Mouse (Mus musculus) layer of hippocampus, adult 11-12 months (tissue): ENCODE results near the gene Rpl22.

Source experiments
- DNase-seq: peaks from one replicate; pipeline ENCODE4 v3.0.0; 2022; ENCODE audit warnings: low spot score

Gene Rpl22

DNA sequence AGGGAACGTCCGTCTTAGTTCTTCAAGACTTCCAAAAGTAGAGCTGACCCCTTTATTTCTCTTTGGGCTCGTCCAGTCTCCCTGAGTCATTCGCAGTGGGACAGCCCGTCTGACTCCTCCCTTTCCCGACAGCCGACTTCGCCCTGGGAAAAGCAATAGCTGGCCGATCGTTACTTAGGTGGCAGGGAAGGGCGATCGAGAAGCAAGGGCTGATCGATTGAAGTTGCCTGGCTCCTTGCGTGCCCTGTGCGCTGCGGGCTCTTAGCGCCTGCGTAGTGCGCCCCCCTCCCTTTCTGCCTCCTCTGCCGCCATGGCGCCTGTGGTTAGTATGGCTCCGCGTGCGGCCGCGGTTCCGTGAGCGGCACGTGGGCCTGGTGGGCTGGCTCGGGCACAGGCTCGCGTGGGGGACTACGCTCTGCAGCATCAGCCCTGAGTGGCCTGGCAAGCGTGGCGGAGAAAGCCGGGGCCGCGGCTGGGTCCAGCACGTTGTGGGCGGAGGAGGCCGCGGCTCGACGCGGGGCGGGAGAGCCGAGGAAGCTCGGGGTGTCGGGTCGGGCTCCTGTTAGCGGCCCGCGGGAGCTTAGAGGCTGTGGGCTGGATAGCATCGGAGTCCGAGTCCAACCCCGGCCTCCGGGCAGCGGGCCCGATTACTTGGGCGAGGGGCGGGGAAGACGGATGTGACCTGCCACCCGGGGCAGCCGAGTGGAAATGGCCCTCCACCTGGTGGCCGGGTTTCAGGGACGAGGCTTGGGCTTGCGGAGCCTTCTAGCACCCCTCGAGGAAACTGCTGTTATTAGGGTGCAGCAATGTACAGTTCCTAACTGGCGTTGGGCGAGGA, at the start of gene Rpl22:
TSS of gene Rpl22 (plus strand) at position 169 of the 838 bp plus-strand sequence.
- peak; percentile 94 for DNase-seq

DNA sequence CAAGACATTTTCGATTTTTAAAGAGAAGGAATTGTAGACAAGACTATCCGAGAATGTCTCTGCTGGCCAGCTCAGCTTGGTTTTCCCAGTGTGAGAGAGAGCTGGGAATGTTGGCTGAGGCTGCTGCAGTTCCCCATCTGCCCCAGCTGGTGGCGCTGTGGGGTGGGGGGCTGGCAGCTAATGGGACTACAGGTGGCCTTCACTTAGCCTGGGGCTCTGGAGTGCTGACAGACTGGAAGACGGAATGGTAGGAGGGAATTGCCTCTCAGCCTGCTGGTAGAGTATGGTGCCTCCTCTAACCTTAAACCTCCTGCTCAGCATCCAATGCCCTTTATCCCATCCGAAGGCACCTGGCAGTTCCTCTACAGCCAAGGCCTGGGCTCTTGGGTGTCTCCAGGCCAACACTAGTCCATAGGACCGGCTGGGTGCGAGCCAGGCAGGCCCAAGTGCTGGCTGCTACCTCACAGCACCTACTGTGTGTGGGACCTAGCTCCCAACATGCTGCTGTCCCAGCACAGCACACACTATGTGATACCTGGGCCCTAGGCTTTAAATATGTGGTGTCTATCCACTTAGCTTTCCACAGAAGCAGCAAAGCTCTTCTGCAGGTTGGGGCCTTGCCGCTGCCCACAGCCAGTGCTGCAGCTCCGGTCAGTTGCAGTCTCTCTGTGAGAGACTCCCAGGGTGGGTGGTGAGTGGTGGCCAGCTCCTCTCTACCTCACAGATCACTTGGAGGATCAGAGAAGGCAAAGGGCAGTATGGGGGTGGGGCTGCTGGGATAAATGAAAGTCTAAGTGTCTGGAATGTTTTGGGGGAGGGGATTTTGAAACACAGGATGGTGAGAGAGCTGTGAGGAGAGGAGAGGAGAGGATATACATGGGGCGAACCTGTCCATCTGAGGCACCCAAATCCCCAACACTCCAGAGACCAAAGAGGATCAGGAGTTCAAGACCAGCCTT, 48.9 kb upstream of the Rpl22 start:
- no peak for DNase-seq

DNA sequence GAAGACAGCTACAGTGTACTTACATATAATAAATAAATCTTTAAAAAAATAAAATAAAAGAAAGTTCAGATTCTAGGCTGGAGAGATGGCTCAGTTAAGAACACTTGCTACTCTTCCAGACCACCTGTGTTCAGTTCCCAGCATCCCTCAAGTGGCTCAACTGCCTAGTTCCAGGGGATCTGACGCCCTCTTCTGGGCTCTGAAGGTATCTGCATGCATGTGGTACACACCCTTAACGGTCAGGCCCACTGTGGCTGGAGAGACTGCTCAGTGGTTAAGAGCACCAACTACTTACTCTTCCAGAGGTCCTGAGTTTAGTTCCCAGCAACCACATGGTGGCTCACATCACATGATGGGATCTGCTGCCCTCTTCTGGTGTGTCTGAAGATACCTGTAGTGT, 47.6 kb upstream of the Rpl22 start:
- no peak for DNase-seq

GRCm38 (mm10) chr4:152278986-152279385, 46.6 kb upstream of the Rpl22 start:
- DNase-seq: no peak

- no peak for DNase-seq
These were observed 43.9 kb upstream of the Rpl22 start for GRCm38 (mm10) chr4:152281601-152282000.

- no peak for DNase-seq
These were observed 42.8 kb upstream of the Rpl22 start for GRCm38 (mm10) chr4:152282721-152283120.

DNA sequence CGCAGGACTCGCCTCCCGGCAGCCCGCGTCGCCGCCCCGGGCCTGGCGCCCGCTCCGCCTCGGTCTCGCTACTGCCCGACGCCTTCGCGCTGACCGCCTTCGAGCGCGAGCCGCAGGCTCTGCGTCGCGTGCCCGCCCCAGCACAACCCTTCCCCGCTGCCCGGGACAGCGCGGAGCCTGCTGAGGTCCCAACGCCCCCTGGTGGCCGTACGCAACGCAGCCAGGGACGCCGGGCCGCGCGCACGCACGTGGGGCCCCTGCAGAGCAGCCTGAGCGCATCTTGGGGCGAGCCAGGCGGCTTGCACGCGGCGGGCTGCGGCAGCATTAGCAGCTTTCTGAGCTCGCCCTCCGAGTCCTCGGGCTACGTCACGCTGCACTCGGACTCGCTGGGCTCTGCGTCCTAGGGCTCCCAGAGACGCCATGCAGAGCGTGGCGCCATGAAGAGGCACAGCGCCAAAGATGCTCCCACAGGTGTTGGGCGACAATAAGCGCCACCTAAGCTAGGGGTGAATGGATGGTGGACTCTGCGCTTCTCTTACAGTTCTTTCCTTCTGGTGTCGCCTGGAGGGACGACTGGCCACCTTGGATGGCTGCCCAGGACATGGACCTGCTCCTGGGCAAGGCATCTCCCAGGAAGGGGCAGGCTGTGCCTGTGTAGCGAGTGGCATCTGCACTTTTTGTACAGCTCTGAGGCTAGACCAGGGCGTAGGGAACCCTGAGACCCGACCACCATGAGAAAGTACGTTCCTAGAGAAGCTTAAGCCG, 42.2 kb upstream of the Rpl22 start:
- peak; percentile 88 for DNase-seq

- no peak for DNase-seq
These were observed 40.0 kb upstream of the Rpl22 start for GRCm38 (mm10) chr4:152285505-152285904.

- DNase-seq: no peak
These were observed 39.4 kb upstream of the Rpl22 start for GRCm38 (mm10) chr4:152286183-152286582.

DNA sequence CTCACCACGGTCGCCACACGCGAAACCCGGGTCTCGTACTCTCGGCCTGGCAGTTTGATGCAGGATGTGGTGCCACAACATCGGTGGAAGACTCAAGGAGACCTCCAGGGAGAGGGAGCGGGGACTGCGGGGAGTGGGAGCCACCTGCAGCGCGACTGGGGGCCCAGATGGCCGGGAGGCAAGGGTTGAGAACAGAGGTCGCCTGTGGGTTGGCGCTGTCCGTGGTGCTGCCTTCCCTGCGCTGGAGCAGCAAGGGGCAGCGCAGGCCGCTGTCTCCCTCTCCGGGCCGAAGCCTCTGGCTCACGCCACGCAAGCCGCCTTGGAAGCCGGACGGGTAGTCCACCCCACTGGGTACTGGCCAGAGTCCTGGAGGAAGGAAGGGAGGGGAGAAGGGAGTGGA, 38.7 kb upstream of the Rpl22 start:
- no peak for DNase-seq

DNA sequence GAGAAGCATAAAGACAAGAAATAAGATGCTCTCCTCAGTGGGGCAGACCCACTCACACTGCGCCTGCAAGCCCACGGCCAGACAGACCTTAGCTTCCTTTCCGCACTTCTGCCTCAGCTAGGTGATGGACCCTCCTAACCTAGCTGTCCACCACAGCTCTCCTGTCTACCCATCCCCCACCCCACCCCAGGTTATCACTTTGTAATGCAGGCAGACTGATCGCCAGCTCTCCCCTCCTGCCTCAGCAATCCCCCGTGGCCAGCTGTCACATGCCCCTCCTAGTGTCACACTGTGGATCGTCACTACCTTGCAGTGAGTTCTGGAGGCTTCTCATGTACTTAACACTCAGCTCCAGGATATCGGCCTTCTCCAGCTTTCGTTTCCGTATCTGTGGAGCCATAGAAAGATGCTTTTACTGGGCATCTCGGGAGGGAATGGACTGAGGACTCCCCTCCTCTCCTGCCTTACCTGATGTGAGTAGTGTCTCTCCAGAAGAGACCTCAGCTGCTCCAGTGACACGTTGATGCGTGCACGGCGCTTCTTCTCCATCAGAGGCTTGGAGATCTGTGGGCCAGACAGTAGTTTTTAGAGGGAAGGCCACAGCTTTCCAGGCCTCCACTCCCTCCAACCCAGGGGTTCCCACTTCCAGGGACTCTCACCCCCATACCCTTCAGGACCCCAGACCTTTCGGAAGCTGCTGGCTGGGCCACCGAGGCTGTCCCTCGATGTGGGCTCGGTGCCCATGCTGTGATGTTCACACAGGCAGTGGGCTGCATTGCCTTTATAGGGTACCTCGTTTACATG, 38.0 kb upstream of the Rpl22 start:
- DNase-seq: no peak

DNA sequence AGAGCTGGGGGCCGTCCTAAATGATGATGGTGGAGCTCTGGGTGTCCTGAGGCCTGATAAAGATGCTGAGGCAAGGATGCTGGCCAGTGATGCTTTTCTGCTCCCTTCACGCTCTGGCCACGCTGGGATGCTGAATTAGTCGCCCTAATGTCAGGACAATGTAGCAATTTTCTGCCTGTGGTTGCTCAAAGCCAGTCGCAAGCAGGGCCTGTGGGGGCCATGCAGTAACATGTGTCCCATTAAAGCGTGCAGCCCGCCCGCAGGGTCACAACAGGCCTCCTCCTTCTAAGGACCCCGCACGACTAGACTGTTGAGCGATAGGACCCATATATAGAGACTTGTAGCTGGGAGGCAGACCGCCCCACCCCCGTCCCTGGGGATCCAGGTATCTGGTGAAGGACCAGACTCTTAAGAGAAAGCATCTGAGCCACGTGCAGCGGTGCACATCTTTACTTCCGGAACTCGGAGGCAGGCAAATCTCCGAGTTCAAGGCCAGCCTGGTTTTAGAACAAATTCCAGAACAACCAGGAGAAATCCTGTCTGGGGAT, 37.1 kb upstream of the Rpl22 start:
- no peak for DNase-seq

DNA sequence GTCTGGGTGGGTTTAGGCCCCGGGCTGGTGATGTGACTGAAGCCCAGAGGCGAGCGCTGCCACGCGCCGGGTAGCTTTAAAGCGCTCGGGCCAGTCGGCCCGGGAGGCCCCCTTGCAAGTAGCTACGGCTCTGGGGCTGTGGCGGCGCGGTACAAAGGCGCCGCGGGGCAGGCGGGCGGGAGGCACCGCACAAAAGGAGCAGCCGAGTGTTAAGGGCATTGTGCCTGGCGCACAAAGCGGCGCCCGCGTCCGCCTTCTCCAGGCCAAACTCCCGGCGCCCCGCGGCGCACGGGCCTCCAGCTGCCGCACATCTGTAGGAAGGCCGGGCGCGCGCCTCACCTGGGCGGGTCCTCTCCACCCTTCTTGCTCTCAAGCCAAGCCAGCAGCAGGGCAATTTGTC, 35.2 kb upstream of the Rpl22 start:
- no peak for DNase-seq

GRCm38 (mm10) chr4:152290991-152291390, 34.6 kb upstream of the Rpl22 start:
- DNase-seq: no peak

DNA sequence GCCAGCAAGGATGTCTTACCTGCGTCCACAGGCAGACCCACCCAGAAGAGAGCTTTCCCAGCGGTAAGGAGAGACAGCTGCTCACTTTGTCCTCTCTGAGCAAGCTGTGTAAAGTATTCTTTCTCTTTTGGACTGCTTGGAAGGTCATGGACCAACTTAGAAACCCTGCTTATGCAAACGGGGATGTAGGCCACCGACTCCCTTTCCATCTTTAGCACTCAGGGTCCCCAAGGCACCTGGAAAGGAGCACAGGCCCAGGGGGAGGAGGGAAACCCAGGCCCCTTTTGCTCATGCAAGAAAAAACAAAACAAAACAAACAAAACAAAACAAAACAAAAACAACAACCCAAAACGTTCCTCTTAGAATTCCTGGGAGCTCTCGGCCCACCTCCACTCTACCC, 34.0 kb upstream of the Rpl22 start, which contains the start of gene Hes3:
TSS of gene Hes3 (minus strand) at position 101 of the 400 bp plus-strand sequence.
- no peak for DNase-seq

DNA sequence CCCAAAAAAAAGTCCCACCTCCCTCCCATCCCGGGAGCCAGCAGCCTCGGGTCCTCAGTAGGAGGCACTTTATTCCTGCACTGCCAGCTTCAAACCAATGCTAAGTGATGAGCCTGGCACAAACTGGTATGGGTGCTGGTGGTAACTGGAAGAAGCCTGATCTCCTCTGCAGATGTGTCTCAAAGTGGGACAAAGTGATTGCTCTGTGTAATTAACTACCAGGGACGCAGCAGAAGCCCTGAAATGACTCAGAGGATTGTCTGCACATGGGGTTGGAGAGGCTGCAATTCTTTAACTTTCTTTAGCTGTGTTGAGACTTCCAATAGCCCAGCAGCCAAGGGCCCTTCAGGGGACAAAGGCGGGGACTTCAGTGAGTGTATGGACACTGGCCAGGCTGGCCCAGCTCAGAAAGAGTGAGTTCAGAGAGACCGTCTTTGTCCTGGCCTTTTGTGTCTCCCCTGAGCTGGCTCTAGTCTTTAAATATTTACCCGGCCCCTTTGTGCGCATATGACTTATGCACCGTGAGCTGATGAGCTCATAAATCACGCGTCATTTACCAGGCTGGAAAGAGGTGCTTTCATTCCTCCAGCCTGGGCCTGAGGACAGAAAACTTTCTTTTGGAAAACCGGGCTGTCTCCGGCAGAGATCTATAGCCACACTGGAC, 33.3 kb upstream of the Rpl22 start:
- no peak for DNase-seq

DNA sequence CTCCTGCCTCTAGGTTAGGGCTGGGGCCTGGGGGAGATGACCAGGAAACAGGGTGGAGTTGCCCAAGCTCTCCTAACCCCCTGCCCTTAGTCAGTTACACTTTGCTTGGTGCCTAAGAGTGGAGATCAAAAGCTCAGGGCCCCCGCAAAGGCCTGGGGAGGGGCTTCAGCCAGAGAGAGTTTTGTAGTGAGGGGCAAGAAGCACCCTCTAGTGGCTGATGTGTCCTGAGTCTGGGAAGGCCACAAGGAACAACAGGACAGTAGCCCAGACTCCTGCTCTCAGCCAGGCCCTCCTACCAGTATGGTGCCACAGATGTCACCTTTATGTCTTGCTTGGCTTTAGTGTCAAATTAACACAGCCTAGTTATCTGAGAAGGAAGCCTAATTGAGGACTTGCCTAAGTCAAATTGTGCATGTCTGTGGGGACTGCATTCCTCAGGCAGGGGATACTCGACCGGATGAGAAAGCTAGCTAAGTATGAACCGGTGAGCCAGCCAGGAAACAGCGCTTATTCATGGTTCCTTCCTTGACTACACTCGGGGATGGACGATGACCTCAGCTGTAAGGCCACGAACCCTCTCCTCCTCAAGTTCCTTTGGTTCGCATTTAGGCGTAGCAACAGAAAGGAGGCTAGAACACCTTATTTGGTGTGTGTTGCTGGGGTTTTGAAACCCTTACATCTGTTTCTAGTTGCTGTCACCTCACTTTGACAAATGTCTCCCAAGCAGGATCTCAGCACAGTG, 31.2 kb upstream of the Rpl22 start:
- no peak for DNase-seq

GRCm38 (mm10) chr4:152295916-152296315, 29.6 kb upstream of the Rpl22 start:
- no peak for DNase-seq

GRCm38 (mm10) chr4:152296371-152296770, 29.2 kb upstream of the Rpl22 start:
- no peak for DNase-seq
